Mouse (Mus musculus) cerebellum, adult 2 months (tissue): ENCODE data around the gene Med13l.

Experiments
- CTCF ChIP-seq: fragments of 200-500 bp; IDR thresholded peaks from 2 replicates; pipeline ENCODE4 v1.5.1; 2011; ENCODE audit warnings: low read depth, mild to moderate bottlenecking, control low read depth, low read length, moderate library complexity, borderline replicate concordance; ENCODE audit not compliant: insufficient read depth
- POLR2A ChIP-seq: fragments of 200-500 bp; IDR thresholded peaks from 2 replicates; pipeline ENCODE4 v1.6.1; 2011; ENCODE audit warnings: low read length, control low read depth, borderline replicate concordance; ENCODE audit not compliant: insufficient read depth

GRCm38 (mm10) chr5:118607900-118608299 is 47.4 kb downstream of the Med13l start:
- no peak for TF ChIP-seq POLR2A
- no peak for TF ChIP-seq CTCF
